Comparison of ENCODE assay signal across 14 mouse cellular contexts in the genomic region with DNA sequence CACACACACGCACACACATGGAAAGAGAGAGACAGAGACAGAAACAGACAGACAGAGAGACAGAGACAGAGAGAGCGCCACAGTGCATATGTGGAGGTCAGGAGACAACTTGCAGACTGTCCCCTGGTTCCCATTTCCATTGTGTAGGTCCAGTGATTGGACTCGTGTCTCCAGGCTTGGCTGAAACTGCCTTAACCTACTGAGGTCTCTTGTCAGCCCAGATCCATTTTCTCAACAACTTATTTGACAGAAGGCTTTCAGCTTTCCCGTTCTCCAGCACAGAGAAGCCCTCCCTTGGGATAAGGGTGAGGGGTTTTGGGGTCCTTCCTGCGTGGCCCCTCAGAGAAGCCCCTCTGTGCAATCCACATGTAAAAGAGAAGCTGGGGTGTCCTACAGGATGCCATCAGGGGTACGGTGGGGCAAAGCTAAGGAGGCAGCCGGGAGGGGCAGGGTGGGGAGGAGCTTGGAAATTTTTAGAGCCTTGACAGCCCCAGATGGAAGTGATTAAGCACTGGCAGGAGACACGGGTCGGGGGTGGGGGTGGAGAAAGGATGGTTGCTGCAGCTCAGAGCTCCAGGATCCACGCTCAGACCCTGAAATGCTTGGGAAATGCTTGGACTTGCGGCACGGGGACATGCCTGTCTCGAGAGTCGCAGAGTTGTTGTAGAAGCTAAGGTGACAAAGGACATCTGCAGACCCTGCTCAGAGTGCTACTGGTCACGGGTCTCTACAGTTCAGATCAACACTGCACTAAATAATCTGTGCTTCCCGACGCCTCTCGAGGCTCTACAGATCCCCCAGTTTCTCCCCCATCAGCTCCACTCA. TPM values are rescaled to one million over a fixed set of nuclear protein-coding genes. Genes with fewer than 3 reads are reported as not detected.
DNase-seq lines count a peak whose midpoint lies in the region; ATAC-seq and TF ChIP-seq lines count a peak whose summit lies in the region.
"Had no signal": no experiment of that assay in that cellular context is flagged by ENCODE, and none has a peak within 500 bp of the region (broad histone marks: within the 10 kb centered on the region; RNA-seq: fewer than 3 reads in every experiment).

No protein-coding gene starts in this region.

- ATAC-seq in hindbrain, embryonic 13.5 days (ENCODE audit: low FRiP score), result no peak
- no peak for ATAC-seq in intestine, postnatal 0 days
- no peak for ATAC-seq in megakaryocyte, adult 5-6 weeks (ENCODE audit: poor library complexity, severe bottlenecking)

- H3K9ac ChIP-seq in hindbrain, embryonic 13.5 days, result no peak overlapping the region
- H3K9ac ChIP-seq in intestine, postnatal 0 days (ENCODE audit: low read depth, low read length), result no peak overlapping the region

- no peaks in the 10 kb centered on the region for H3K9me3 ChIP-seq in hindbrain, embryonic 10.5 days
- no peaks in the 10 kb centered on the region for H3K9me3 ChIP-seq in hindbrain, embryonic 13.5 days
- no peaks in the 10 kb centered on the region for H3K9me3 ChIP-seq in intestine, postnatal 0 days (ENCODE audit: control insufficient read depth)
- H3K9me3 ChIP-seq: G1E; megakaryocyte, embryonic 14.5 days had no signal

- H3K27me3 ChIP-seq in hindbrain, embryonic 10.5 days (ENCODE audit: insufficient read depth, poor library complexity, severe bottlenecking), result no peaks in the 10 kb centered on the region
- H3K27me3 ChIP-seq in hindbrain, embryonic 13.5 days, result no peaks in the 10 kb centered on the region
- H3K27me3 ChIP-seq in intestine, postnatal 0 days (replicated peaks; ENCODE audit: control insufficient read depth, insufficient read depth, low read length), result no peaks in the 10 kb centered on the region

- H3K27ac ChIP-seq in hindbrain, embryonic 10.5 days, result peak overlapping the region; percentile 36
- H3K27ac ChIP-seq in hindbrain, embryonic 13.5 days, result no peak overlapping the region
- H3K27ac ChIP-seq in intestine, postnatal 0 days (ENCODE audit: low read depth, low read length), result no peak overlapping the region

- TF ChIP-seq CTCF in brain, embryonic 14.5 days (IDR thresholded peaks at IDR 0.05; ENCODE audit: borderline replicate concordance, extremely low read depth, insufficient read depth, insufficient read length), result no peak
- no peak for TF ChIP-seq CTCF in intestine, postnatal 0 days (IDR thresholded peaks at IDR 0.05; ENCODE audit: low read depth)

- no peaks in the 10 kb centered on the region for H3K36me3 ChIP-seq in hindbrain, embryonic 10.5 days
- H3K36me3 ChIP-seq in hindbrain, embryonic 13.5 days, result no peaks in the 10 kb centered on the region
- H3K36me3 ChIP-seq in intestine, postnatal 0 days (ENCODE audit: control insufficient read depth, insufficient read depth), result no peaks in the 10 kb centered on the region
- H3K36me3 ChIP-seq: G1E had no signal

- peak; percentile 48 for DNase-seq in hindbrain, embryonic 10.5 days (ENCODE audit: low spot score)
- peak; percentile 84 for DNase-seq in 3T3-L1 (ENCODE audit: low read depth, low spot score)
- peak; percentile 19 for DNase-seq in brain, embryonic 14.5 days (ENCODE audit: low read depth)
- DNase-seq in thymus, postnatal 10 days (ENCODE audit: low spot score in 2 of 2), result no peak
- DNase-seq: adrenal gland, postnatal 25 days; gastrocnemius, postnatal 14 days; spleen, adult 18-20 months had no signal

- H3K4me3 ChIP-seq in hindbrain, embryonic 10.5 days, result no peak overlapping the region
- no peak overlapping the region for H3K4me3 ChIP-seq in hindbrain, embryonic 13.5 days
- H3K4me3 ChIP-seq in intestine, postnatal 0 days (ENCODE audit: low read depth, low read length), result no peak overlapping the region
- H3K4me3 ChIP-seq: megakaryocyte, embryonic 14.5 days had no signal

- H3K4me1 ChIP-seq in hindbrain, embryonic 10.5 days (replicated peaks), result peaks cover 16% of the 10 kb centered on the region
- no peaks in the 10 kb centered on the region for H3K4me1 ChIP-seq in hindbrain, embryonic 13.5 days (replicated peaks)
- no peaks in the 10 kb centered on the region for H3K4me1 ChIP-seq in intestine, postnatal 0 days (replicated peaks; ENCODE audit: control insufficient read depth, insufficient read depth, low read length)
- H3K4me1 ChIP-seq: megakaryocyte, embryonic 14.5 days had no signal

- no peak overlapping the region for H3K4me2 ChIP-seq in hindbrain, embryonic 13.5 days
- 0 out of 2 replicates have a peak overlapping the region, but pooled peaks have one; percentile 13 for H3K4me2 ChIP-seq in intestine, postnatal 0 days (replicated peaks; ENCODE audit: low read depth)

- no peak for TF ChIP-seq POLR2A in brain, embryonic 14.5 days (IDR thresholded peaks at IDR 0.05; ENCODE audit: borderline replicate concordance, extremely low read depth, insufficient read depth, insufficient read length, poor library complexity, severe bottlenecking)

- 67% methylated on average over 18 of the region's 18 CpGs for WGBS in hindbrain, embryonic 10.5 days
- WGBS in hindbrain, embryonic 13.5 days, result 65% methylated on average over 18 of the region's 18 CpGs
- WGBS in intestine, postnatal 0 days, result 48% methylated on average over 18 of the region's 18 CpGs

RNA-seq across cellular contexts. Expression of a gene that starts 39.0 kb away (rescaled TPM):
- not detected in 2 replicates for polyA plus RNA-seq in hindbrain, embryonic 10.5 days (2016; fragmentation: Nextera tagmentation; extraction: Ambion mirVana)
- not detected in 2 replicates for polyA plus RNA-seq in hindbrain, embryonic 13.5 days (2015; fragmentation: Nextera tagmentation; extraction: Ambion mirVana)
- polyA plus RNA-seq in brain, embryonic 14.5 days (2012; rRNA removed), result not detected in 2 replicates
- not detected in 2 replicates for polyA plus RNA-seq in intestine, postnatal 0 days (2015; fragmentation: Nextera tagmentation; extraction: Ambion mirVana)
- total RNA-seq in megakaryocyte, adult 5-6 weeks (2015), result not detected in 2 replicates
- not detected in 2 replicates for total RNA-seq in megakaryocyte, adult 5-6 weeks (2017)
- total RNA-seq: adrenal gland, postnatal 25 days; common myeloid progenitor, adult 5-6 weeks; G1E; gastrocnemius, postnatal 14 days; left cerebral cortex, adult 18-20 months had no signal
- polyA plus RNA-seq: G1E had no signal

RNA-seq across cellular contexts. Expression of a gene that starts 47.8 kb away (rescaled TPM):
- polyA plus RNA-seq in hindbrain, embryonic 10.5 days (2016; fragmentation: Nextera tagmentation; extraction: Ambion mirVana), result 2.8 and 3.9 TPM in 2 replicates
- polyA plus RNA-seq in hindbrain, embryonic 13.5 days (2015; fragmentation: Nextera tagmentation; extraction: Ambion mirVana), result 0.31 TPM in 1 of 2 replicates, not detected in the other
- 0.10 TPM in 1 of 2 replicates, not detected in the other for polyA plus RNA-seq in brain, embryonic 14.5 days (2012; rRNA removed)
- polyA plus RNA-seq in intestine, postnatal 0 days (2015; fragmentation: Nextera tagmentation; extraction: Ambion mirVana), result not detected in 2 replicates
- 7.8 and 8.2 TPM in 2 replicates for total RNA-seq in megakaryocyte, adult 5-6 weeks (2015)
- total RNA-seq in megakaryocyte, adult 5-6 weeks (2017), result 2.9 and 7.7 TPM in 2 replicates
- total RNA-seq: adrenal gland, postnatal 25 days; gastrocnemius, postnatal 14 days; left cerebral cortex, adult 18-20 months had no signal
- polyA plus RNA-seq: G1E had no signal

Comparison
In these comparisons a context has a peak if more than half of its experiments do, and no peak if none do; other contexts are left out.
1. DNase-seq: peak in hindbrain, embryonic 10.5 days (single experiment), 3T3-L1 (single experiment) and brain, embryonic 14.5 days (single experiment); none in thymus, postnatal 10 days (0 of 2).